Mouse (Mus musculus): ENCODE results near the gene Endou.
A peak's percentile ranks its signal among the peaks of the same experiment; 100 is the strongest.

Gene Endou

GRCm38 (mm10) chr15:97731111-97731510 is at the start of gene Endou:
Endou (minus strand) TSS chr15:97731339.
- DNase-seq (ENCODE audit: extremely low read depth, low read depth) = no peak

- no peak for DNase-seq (ENCODE audit: extremely low read depth, low read depth)
Measured at GRCm38 (mm10) chr15:97780611-97781031, 49.5 kb upstream of the Endou start.

GRCm38 (mm10) chr15:97779576-97779975 is 48.4 kb upstream of the Endou start:
- no peak for DNase-seq (ENCODE audit: extremely low read depth, low read depth)

- no peak for DNase-seq (ENCODE audit: extremely low read depth, low read depth)
Measured at GRCm38 (mm10) chr15:97778311-97779098, 47.4 kb upstream of the Endou start, which contains the start of gene Slc48a1. Slc48a1 (plus strand) TSS chr15:97778520.

GRCm38 (mm10) chr15:97776919-97777318 is 45.8 kb upstream of the Endou start:
- DNase-seq (ENCODE audit: extremely low read depth, low read depth) = no peak

GRCm38 (mm10) chr15:97776514-97776913 is 45.4 kb upstream of the Endou start:
- no peak for DNase-seq (ENCODE audit: extremely low read depth, low read depth)

- no peak for DNase-seq (ENCODE audit: extremely low read depth, low read depth)
Measured at GRCm38 (mm10) chr15:97773961-97774370, 42.8 kb upstream of the Endou start.

- DNase-seq (ENCODE audit: extremely low read depth, low read depth) = no peak
Measured at GRCm38 (mm10) chr15:97773108-97773507, 42.0 kb upstream of the Endou start.

- DNase-seq (ENCODE audit: extremely low read depth, low read depth) = no peak
Measured at GRCm38 (mm10) chr15:97770280-97770679, 39.1 kb upstream of the Endou start.

GRCm38 (mm10) chr15:97768192-97768591 is 37.1 kb upstream of the Endou start:
- no peak for DNase-seq (ENCODE audit: extremely low read depth, low read depth)

GRCm38 (mm10) chr15:97767280-97768186 is 36.4 kb upstream of the Endou start, which contains the start of gene Rapgef3:
Rapgef3 (minus strand) TSS chr15:97767972.
- peak; percentile 68 for DNase-seq (ENCODE audit: extremely low read depth, low read depth)

GRCm38 (mm10) chr15:97766594-97767279 is 35.6 kb upstream of the Endou start:
- no peak for DNase-seq (ENCODE audit: extremely low read depth, low read depth)

GRCm38 (mm10) chr15:97766194-97766593 is 35.1 kb upstream of the Endou start:
- no peak for DNase-seq (ENCODE audit: extremely low read depth, low read depth)

GRCm38 (mm10) chr15:97765090-97765794 is 34.1 kb upstream of the Endou start:
- DNase-seq (ENCODE audit: extremely low read depth, low read depth) = no peak

GRCm38 (mm10) chr15:97764532-97764931 is 33.4 kb upstream of the Endou start:
- DNase-seq (ENCODE audit: extremely low read depth, low read depth) = no peak

GRCm38 (mm10) chr15:97763256-97764049 is 32.3 kb upstream of the Endou start:
- no peak for DNase-seq (ENCODE audit: extremely low read depth, low read depth)

GRCm38 (mm10) chr15:97762733-97763132 is 31.6 kb upstream of the Endou start:
- DNase-seq (ENCODE audit: extremely low read depth, low read depth) = no peak

GRCm38 (mm10) chr15:97761438-97761837 is 30.3 kb upstream of the Endou start:
- no peak for DNase-seq (ENCODE audit: extremely low read depth, low read depth)

- no peak for DNase-seq (ENCODE audit: extremely low read depth, low read depth)
Measured at GRCm38 (mm10) chr15:97760952-97761351, 29.8 kb upstream of the Endou start.

GRCm38 (mm10) chr15:97760006-97760405 is 28.9 kb upstream of the Endou start:
- no peak for DNase-seq (ENCODE audit: extremely low read depth, low read depth)

Measured in MEL-GATA-1-ER (cell line).